Mouse (Mus musculus) frontal cortex, postnatal 36 days (tissue): ENCODE data around the gene Lgr6.

Experiments
- DNase-seq, 2 experiments: peaks; one replicate each; pipeline ENCODE4 v3.0.0; 2022; ENCODE audit warnings: low spot score in 2 of 2

Gene Lgr6

DNA sequence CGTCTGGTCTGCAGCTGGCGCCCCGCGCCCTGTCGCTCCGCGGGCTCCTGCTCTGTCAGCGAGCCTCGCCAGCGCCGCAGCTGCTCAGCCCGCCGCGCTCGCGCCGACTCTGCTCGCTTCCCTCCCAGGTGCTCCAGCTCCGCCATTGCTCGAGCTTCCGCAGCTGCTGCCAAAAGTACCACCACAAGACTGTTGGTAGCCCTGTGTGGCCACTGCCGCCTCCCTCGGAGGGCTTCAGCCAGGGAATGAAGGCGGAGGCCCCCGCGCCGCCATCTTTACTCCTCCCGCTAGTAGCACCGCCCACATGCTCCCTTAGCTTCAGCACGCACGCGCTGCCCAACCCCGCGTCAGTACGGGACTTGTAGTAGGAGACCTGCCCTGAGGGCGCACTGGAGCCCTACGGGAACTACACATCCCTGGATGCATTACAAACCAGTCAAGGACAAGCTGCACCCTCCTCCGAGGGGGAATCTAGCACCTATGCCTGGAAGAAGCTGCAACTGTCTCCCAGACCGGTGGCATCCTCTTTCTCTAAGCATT lies 149.4 kb downstream of the Lgr6 start, which contains the start of gene Ppp1r12b:
Gene Ppp1r12b (minus strand): TSS at position 306 of the 540 bp plus-strand sequence.
- DNase-seq = peak; percentile 97 to 98

DNA sequence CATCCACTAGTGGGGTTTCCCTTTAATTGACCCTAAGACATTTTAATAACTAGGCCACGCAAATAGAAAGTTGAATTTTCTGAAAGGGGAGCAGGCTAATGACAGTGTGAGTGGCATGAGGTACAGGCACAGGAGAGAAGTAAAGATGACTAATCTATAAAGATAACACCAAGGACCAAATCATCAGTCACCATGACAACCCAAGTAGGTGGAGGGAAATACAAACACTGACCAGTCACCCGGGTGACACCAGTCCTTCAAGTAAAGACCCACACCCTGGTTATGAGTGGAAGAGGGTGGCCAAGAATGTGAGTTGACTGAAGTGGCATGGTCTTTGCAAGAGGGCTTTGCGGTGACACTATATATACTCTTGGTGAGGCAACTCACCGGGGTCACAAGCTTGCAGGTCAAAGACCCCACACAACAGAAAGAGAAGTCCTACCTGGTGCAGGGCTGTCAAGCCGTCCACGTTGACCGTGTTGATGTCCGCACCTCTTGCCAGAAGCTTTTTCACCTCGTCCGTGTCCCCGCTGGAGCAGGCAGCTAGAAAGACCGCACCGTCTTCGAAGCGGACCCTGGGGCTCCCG lies 149.9 kb downstream of the Lgr6 start:
- DNase-seq = peak in 1 of 2 experiments; percentile 5

DNA sequence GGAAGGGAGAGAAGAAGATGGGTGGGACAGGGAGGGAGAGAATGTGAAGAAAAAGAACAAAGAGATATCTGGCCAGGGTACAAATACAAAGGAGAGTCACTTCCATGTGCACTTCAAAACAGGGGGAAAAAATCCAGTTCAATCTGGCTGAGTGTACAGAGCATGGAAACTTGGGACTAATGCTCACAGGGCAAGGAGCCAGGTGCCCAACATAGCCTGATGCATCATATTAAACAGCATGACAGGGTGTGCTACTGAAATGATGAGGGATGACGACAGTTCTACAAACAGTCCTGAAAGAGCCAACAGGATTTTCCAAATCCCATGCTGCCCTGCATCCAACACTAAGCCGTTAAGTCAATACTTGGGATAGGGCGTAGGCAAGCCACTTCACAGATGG lies 155.1 kb downstream of the Lgr6 start:
- DNase-seq = no peak

DNA sequence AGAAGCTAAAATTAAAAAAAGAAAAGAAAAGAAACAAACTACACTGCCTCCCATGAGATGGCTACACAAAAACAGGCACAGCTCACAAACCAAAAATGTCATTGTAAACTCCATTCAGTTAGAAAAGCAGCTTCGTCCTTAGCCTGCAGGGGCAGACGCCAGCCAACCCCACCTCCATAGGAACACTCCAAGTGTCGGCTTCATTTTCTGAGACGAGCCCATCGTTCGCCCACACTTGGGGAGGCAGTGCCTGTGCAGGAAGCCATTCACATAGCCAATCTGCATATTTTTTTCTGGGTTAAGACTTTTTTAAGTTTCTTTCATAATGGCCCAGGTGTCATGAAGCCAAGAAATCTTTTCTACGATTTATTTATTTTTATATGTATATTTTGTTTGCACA lies 157.5 kb downstream of the Lgr6 start:
- DNase-seq = peak; percentile 8 to 14

DNA sequence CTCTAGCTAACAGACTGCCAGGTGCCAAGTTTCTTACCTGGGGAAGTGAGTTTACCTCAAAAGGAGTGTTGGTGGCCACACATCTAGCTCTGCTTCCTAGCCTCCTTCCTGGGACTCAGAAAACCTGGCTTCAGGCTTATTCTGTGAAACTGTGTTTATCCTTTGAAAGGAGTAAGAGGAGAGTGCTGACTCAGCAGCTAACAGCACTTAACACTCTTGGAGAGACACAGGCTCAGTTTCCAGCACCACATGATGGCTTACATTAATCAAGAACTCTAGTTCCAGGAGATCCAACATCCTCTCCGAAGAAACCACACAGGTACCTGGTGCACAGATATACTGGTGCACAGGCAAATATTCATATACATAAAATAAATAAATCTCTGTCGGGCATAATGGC lies 162.2 kb downstream of the Lgr6 start:
- no peak for DNase-seq

DNA sequence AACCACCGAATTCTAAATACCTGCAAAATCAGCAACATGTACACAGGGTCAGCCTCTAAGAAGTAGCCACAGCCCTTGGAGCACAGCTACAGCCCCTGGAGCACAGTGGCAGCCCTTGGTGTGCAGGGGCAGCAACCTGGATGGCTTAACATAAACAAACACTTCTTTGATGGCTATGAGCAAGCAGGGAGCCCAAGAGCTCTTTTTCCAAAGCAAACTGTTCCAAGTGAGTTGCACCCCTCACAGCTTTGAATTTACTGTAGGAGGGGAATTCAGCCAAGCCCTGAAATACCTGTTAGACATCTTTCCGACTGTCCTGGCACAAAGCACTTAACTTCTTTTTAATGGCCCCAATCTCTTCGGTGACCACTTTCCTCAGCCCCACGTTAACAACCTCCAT lies 164.2 kb downstream of the Lgr6 start:
- DNase-seq = no peak

DNA sequence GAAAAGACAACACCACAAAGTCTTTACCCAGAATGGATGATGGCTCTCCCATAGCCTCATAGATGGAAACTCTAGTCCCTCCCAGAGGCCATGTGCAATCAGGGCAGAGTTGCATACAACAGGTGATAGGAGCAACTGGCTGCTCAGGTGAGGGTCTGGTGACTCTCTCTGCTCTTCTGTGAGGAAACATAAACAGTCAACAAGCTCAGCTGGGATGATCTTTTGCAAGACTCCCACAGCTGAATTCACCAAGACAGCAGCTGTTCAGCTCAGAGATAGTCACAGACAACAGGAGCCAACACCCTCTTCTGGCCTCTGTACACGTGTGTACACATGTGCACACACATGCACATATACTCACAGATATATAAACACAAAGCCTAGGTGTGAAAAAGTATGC lies 166.8 kb downstream of the Lgr6 start:
- DNase-seq = no peak

DNA sequence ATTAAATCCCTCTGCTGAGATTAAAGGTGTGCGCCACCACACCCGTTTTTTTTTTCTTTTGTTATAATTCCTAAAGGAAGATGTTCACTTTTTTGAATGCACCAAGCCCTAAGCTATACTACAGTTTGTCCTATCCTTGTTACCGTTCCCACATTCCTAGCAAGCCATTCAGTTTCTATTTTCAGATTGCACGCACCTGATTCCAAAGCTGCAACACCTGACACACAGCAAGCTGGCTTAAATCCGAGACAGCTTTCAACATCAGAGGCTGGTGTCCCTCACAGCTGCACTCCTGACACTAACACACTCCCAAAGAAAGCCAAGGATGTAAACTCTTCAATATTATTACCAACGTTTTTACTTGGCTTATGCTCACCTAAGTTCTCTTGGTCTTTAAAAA lies 168.7 kb downstream of the Lgr6 start:
- DNase-seq = no peak
